Mouse (Mus musculus) limb, embryonic 14.5 days (tissue): ENCODE data around the gene Aig1. TPM values are rescaled to one million over a fixed set of nuclear protein-coding genes. Genes with fewer than 3 reads are reported as not detected.
A peak's percentile ranks its signal among the peaks of the same experiment; 100 is the strongest.

Experiments used
- ATAC-seq: fragments of 200-750 bp; cut with Nextera tagmentation; 2 replicates; pipeline ENCODE4 v1.8.0; 2017; ENCODE audit warnings: low read depth, moderate number of reproducible peaks, moderate TSS enrichment; ENCODE audit not compliant: low FRiP score
- DNase-seq: peaks from one replicate; pipeline ENCODE4 v3.0.0-alpha.2; 2015; ENCODE audit warnings: low spot score
- H3K27ac ChIP-seq: fragments of 300-500 bp; sonication (generic); replicated peaks from 2 replicates; pipeline ENCODE4 v1.5.1; 2014; ENCODE audit warnings: low read depth, mild to moderate bottlenecking, low read length, moderate library complexity, mixed read lengths
- H3K27me3 ChIP-seq: fragments of 300-500 bp; sonication (generic); 2 replicates; pipeline ENCODE4 v1.6.1; 2014; ENCODE audit warnings: low read length, mixed read lengths; ENCODE audit not compliant: control insufficient read depth, insufficient read depth
- H3K36me3 ChIP-seq: fragments of 300-500 bp; sonication (generic); 2 replicates; pipeline ENCODE4 v1.6.1; 2014; ENCODE audit warnings: mild to moderate bottlenecking, low read length, moderate library complexity, mixed read lengths; ENCODE audit not compliant: control insufficient read depth, insufficient read depth
- H3K4me1 ChIP-seq: fragments of 300-500 bp; sonication (generic); 2 replicates; pipeline ENCODE4 v1.6.1; 2014; ENCODE audit warnings: antibody characterized with exemption, low read length, mixed read lengths; ENCODE audit not compliant: control insufficient read depth, insufficient read depth
- H3K4me2 ChIP-seq: fragments of 300-500 bp; sonication (generic); replicated peaks from 2 replicates; pipeline ENCODE4 v1.6.1; 2014; ENCODE audit warnings: low read depth, mild to moderate bottlenecking, low read length, moderate library complexity; ENCODE audit not compliant: severe bottlenecking
- H3K4me3 ChIP-seq: fragments of 300-500 bp; sonication (generic); replicated peaks from 2 replicates; pipeline ENCODE4 v1.5.1; 2014; ENCODE audit warnings: low read length
- H3K9ac ChIP-seq: fragments of 300-500 bp; sonication (generic); 2 replicates; pipeline ENCODE4 v1.6.1; 2014; ENCODE audit warnings: mild to moderate bottlenecking, low read depth, low read length, moderate library complexity; ENCODE audit not compliant: severe bottlenecking
- H3K9me3 ChIP-seq: fragments of 300-500 bp; sonication (generic); 2 replicates; pipeline ENCODE4 v1.6.1; 2016; ENCODE audit warnings: low read length; ENCODE audit not compliant: control insufficient read depth
- POLR2A ChIP-seq: fragments of 200-500 bp; IDR thresholded peaks from 2 replicates; pipeline ENCODE4 v1.8.0; 2012; ENCODE audit warnings: inconsistent platforms, mild to moderate bottlenecking, moderate library complexity, borderline replicate concordance; ENCODE audit not compliant: insufficient read depth, insufficient read length; ENCODE audit errors: extremely low read depth
- WGBS: fragments of 180-500 bp; shearing (Covaris S2); extraction: QIAGEN DNeasy Blood & Tissue Kit; methylation state at CpG from one replicate; pipeline ENCODE4 v1.1.7; 2014; 5-methylcytosine and 5-hydroxymethylcytosine counted together
- polyA plus RNA-seq, 2 experiments: library from polyadenylated mRNA; depleted of rRNA in 1 of 2; stranded (reverse) in 1 of 2; unstranded in 1 of 2; fragments of >200 nt; fragmentation: Nextera tagmentation in 1 of 2; extraction: Ambion mirVana in 1 of 2; gene quantifications; 2 replicates each; pipeline versions ENCODE4 v1.2.1 to v1.2.3; 2012 to 2014

The Aig1 gene
- polyA plus RNA-seq, 2 experiments = 20.0 to 33.7 TPM

DNA sequence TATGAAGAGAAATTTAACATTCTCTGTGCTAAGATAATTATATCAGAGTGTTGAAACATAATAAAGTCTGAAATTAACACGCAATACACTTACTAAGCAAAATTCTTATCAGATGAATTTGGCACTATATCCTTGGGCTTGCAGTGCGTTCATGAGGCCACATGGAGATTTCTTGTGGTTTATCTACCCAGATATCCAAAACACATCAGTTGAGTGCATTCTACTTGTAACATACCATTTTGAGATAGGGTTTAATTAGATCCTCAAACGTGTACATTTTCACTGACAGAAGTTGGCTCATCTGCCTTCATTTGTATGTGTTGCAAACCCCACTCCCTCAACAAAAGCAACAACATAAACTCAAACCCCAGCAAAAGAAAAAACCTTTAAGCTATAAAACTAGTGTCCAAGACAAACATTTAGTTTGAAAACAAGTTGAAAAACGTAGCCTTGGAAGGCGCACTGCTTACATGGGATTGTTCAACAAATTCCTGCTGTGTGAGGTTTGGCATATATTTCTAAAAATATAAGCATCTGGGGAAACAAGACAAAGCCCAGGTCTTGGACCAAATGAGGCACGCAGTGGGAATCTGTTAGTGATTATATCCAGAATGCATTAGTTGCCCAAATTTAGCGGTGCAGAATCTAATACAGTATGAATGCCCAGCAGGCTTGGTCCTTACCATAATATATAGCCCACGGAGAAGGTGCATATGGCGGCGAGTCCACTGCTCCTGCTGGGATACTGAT is 178.8 kb downstream of the Aig1 start:
- no peak for TF ChIP-seq POLR2A
- no peaks in the 10 kb centered on the region for H3K27me3 ChIP-seq
- H3K4me2 ChIP-seq = no peak overlapping the region
- H3K27ac ChIP-seq = no peak overlapping the region
- no peaks in the 10 kb centered on the region for H3K36me3 ChIP-seq
- H3K9ac ChIP-seq = no peak overlapping the region
- WGBS = 68% methylated on average over 10 of the region's 10 CpGs
- no peak overlapping the region for H3K4me3 ChIP-seq
- DNase-seq (peak; percentile 36), ATAC-seq (no peak)
- no peaks in the 10 kb centered on the region for H3K9me3 ChIP-seq
- peaks cover 3% of the 10 kb centered on the region for H3K4me1 ChIP-seq

DNA sequence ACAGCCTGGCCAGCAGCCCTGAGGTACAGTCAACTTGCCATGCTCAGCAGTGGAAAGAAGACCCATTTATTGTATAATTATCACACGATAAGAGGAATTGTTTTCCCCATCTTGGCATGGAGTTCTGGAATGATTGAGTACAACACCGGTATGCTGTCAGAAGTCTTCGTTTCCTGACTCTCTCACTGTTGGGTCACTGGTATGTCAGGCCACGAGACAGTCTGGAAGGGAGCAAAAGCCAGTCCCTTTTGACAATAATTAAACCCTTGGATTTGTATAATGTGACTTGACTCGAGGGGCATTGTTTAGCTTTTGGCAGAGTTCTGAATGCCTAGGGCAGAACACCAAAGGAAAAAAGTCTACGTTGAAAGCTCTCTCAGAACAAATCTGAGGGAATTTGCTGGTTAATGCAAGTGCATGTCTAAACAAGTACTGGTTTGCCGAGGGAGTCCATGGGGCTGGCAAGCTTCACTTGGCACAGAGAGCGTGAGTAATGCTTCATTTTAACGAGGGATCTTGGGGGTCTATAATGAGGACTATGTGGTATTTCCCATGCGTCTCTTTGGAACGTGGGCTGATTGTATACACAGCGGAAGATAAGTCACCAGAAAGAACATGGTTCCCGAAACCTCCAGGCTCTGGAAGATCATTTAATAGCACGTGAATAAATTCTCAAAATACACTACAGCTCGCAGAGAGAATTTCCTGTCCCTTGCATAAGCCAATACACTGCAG is 180.2 kb downstream of the Aig1 start:
- Histone ChIP-seq H3K27me3 (no peaks in the 10 kb centered on the region), H3K9me3 (no peaks in the 10 kb centered on the region), H3K9ac (no peak overlapping the region), H3K4me3 (no peak overlapping the region), H3K27ac (no peak overlapping the region; the same call in 1 of the 2 replicates), H3K4me2 (no peak overlapping the region), H3K36me3 (no peaks in the 10 kb centered on the region), H3K4me1 (peaks cover 3% of the 10 kb centered on the region)
- no peak for ATAC-seq
- peak; percentile 48 for DNase-seq
- 46% methylated on average over 15 of the region's 15 CpGs for WGBS
- no peak for TF ChIP-seq POLR2A

DNA sequence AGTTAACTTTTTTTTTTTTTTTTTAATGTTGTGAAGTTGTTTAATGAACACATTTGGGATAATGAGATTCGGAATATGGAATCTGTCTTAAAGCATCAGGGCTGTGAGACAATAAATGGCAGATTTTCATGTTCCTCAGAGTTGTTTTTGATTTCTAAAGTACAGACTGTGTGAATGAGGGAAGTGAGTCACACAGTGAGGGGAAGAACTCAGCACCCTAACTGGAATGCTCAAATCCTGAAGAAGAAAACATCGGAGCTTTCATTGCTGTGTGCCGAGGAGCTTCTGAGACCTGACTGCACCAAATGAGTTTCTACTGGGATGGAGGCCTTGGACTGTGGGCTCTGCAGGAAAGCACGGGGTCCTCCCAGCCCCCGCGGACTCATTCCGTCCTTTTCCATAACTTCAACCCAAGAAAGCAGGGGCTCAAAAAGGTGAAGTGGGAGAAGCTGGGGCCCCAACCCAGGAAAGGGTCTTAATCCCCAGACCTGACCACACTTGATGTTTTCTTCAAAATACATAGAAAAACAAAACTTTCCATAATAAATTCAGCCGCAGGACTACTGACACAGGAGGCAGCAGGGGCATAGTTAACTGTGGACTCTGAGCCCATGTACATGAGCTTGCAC is 181.5 kb downstream of the Aig1 start:
- no peaks in the 10 kb centered on the region for H3K36me3 ChIP-seq
- ATAC-seq (no peak), DNase-seq (no peak)
- no peaks in the 10 kb centered on the region for H3K27me3 ChIP-seq
- 85% methylated on average over 8 of the region's 8 CpGs for WGBS
- H3K4me1 ChIP-seq = peaks cover 3% of the 10 kb centered on the region
- no peak overlapping the region for H3K4me2 ChIP-seq
- no peak overlapping the region for H3K4me3 ChIP-seq
- no peak for TF ChIP-seq POLR2A
- no peaks in the 10 kb centered on the region for H3K9me3 ChIP-seq
- H3K9ac ChIP-seq = no peak overlapping the region
- no peak overlapping the region for H3K27ac ChIP-seq

DNA sequence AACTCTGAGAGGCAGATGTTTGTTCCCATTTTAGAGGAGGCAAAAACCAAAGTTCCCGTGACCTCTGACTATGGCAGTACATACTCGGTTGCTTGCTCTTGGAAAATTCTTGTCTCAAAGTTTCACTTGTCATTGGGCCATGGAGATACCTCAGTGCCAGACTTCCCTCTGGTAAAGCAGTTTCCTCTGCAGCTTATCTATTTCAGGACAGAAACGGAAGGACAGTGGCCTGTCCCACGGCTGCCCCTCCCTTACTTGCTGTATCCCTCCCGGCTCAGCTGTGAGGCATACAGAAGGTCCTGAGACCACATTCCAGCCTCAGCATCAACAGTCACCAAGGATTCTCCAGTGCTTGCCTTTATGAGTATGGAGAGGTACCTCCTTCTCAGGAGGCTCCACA is 182.7 kb downstream of the Aig1 start:
- no peak overlapping the region for H3K27ac ChIP-seq
- no peaks in the 10 kb centered on the region for H3K36me3 ChIP-seq
- no peaks in the 10 kb centered on the region for H3K9me3 ChIP-seq
- H3K9ac ChIP-seq = no peak overlapping the region
- no peak overlapping the region for H3K4me2 ChIP-seq
- no peaks in the 10 kb centered on the region for H3K27me3 ChIP-seq
- 81% methylated on average over 5 of the region's 5 CpGs for WGBS
- H3K4me1 ChIP-seq = peaks cover 3% of the 10 kb centered on the region
- DNase-seq (no peak), ATAC-seq (no peak)
- TF ChIP-seq POLR2A = no peak
- no peak overlapping the region for H3K4me3 ChIP-seq

DNA sequence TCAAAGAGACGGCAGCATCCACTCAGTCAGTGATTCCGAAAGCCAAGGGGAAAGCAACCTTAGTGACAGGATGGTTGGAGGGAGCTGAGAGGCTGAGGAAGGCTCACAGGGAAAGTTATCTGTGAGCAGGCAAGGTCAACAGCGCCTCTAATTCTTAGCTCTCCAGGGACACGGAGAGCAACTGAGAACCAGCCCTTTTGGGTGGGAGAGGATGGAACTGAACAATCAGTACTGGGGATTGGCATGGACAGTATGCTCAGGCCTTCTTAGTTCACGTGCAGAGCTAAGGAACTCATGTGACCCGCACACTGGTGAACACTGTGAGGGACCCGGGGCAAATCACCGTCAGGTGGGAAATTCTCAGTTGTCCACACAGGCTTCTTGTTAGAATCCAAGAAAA is 183.4 kb downstream of the Aig1 start:
- Histone ChIP-seq H3K36me3 (no peaks in the 10 kb centered on the region), H3K4me2 (no peak overlapping the region), H3K4me3 (no peak overlapping the region), H3K9ac (no peak overlapping the region), H3K4me1 (peaks cover 3% of the 10 kb centered on the region), H3K27ac (no peak overlapping the region), H3K9me3 (no peaks in the 10 kb centered on the region), H3K27me3 (no peaks in the 10 kb centered on the region)
- no peak for ATAC-seq
- no peak for TF ChIP-seq POLR2A
- no peak for DNase-seq
- 87% methylated on average over 8 of the region's 8 CpGs for WGBS
